Mouse (Mus musculus) kidney, embryonic 14.5 days (tissue): ENCODE measurements at regions not wholly inside any gene's neighbourhood (a gene's known extent, or its start where the extent isn't known, plus 50 kb on each side); places are given as distances from the start of the nearest gene placed in this dataset.

ENCODE experiments used
- ATAC-seq: fragments of 200-750 bp; cut with Nextera tagmentation; 2 replicates; pipeline ENCODE4 v1.8.0; 2017; ENCODE audit warnings: moderate number of reproducible peaks, mild to moderate bottlenecking, moderate TSS enrichment, moderate library complexity; ENCODE audit not compliant: low FRiP score, low TSS enrichment
- H3K27ac ChIP-seq: fragments of 300-500 bp; sonication (generic); 2 replicates; pipeline ENCODE4 v1.5.1; 2014; ENCODE audit warnings: low read depth, mild to moderate bottlenecking, low read length, moderate library complexity, mixed read lengths
- H3K27me3 ChIP-seq: fragments of 300-500 bp; sonication (generic); 2 replicates; pipeline ENCODE4 v1.6.1; 2014; ENCODE audit warnings: mild to moderate bottlenecking, low read length; ENCODE audit not compliant: control insufficient read depth, insufficient read depth
- H3K36me3 ChIP-seq: fragments of 300-500 bp; sonication (generic); 2 replicates; pipeline ENCODE4 v1.6.1; 2014; ENCODE audit warnings: low read length, mixed read lengths; ENCODE audit not compliant: control insufficient read depth, insufficient read depth
- H3K4me1 ChIP-seq: fragments of 300-500 bp; sonication (generic); 2 replicates; pipeline ENCODE4 v1.6.1; 2014; ENCODE audit warnings: low read length, mixed read lengths; ENCODE audit not compliant: control insufficient read depth, insufficient read depth
- H3K4me2 ChIP-seq: fragments of 300-500 bp; sonication (generic); replicated peaks from 2 replicates; pipeline ENCODE4 v1.6.1; 2014; ENCODE audit warnings: low read depth, mild to moderate bottlenecking, low read length
- H3K4me3 ChIP-seq: fragments of 300-500 bp; sonication (generic); 2 replicates; pipeline ENCODE4 v1.5.1; 2014; ENCODE audit warnings: mild to moderate bottlenecking, low read length
- H3K9ac ChIP-seq: fragments of 300-500 bp; sonication (generic); 2 replicates; pipeline ENCODE4 v1.6.1; 2014; ENCODE audit warnings: low read depth, mild to moderate bottlenecking, low read length, moderate library complexity
- H3K9me3 ChIP-seq: fragments of 300-500 bp; sonication (generic); 2 replicates; pipeline ENCODE4 v1.6.1; 2016; ENCODE audit warnings: low read length; ENCODE audit not compliant: control insufficient read depth
- WGBS: fragments of 180-500 bp; shearing (Covaris S2); extraction: QIAGEN DNeasy Blood & Tissue Kit; methylation state at CpG from one replicate; pipeline ENCODE4 v1.1.7; 2014; 5-methylcytosine and 5-hydroxymethylcytosine counted together

- no peak for ATAC-seq
- H3K9ac ChIP-seq = no peak overlapping the region
- no peak overlapping the region for H3K27ac ChIP-seq
- no peaks in the 10 kb centered on the region for H3K9me3 ChIP-seq
- 57% methylated on average over 5 of the region's 5 CpGs for WGBS
- H3K4me3 ChIP-seq = no peak overlapping the region
- H3K36me3 ChIP-seq = no peaks in the 10 kb centered on the region
- H3K4me2 ChIP-seq = no peak overlapping the region
- H3K4me1 ChIP-seq = 0 out of 2 replicates have a peak, but pooled peaks cover 6% of the 10 kb centered on the region
- no peaks in the 10 kb centered on the region for H3K27me3 ChIP-seq
These were observed 907.3 kb downstream of the Ets1 start for GRCm38 (mm10) chr9:33543301-33543700.

DNA sequence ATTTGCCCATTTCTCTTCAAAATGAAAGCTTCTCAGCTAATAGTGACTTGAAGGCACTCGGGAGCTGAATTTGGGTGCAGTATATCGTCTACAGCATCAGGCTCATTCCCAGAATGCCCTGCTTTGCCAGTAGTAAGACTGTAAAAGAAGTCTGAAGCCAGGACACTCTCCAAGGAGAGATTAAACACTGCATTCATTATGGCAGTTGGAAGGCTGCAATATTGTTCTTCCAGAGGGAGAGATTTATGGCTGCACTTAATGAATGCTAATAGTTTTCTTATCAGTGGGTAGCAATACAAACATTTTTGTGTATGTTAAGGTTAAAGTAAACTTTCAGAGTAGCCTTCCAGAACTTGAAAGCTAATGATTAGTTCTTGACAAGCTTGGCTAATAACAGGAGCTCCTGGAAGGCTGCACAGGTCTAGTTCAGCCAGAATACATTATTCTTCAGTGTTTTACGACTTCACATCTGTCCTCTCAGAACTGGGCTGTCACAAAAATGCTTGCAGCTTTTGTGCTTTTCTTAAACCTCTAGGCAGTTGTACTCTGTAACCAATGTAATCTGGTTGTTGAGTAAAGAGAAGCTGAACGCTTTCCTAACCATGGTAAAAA, 910.2 kb downstream of the Ets1 start:
- Histone ChIP-seq H3K4me2 (no peak overlapping the region), H3K9ac (no peak overlapping the region), H3K4me3 (no peak overlapping the region), H3K9me3 (no peaks in the 10 kb centered on the region), H3K27ac (no peak overlapping the region), H3K27me3 (no peaks in the 10 kb centered on the region), H3K4me1 (0 out of 2 replicates have a peak, but pooled peaks cover 6% of the 10 kb centered on the region), H3K36me3 (no peaks in the 10 kb centered on the region)
- ATAC-seq = peak; percentile 89
- WGBS = 43% methylated on average over 4 of the region's 4 CpGs

DNA sequence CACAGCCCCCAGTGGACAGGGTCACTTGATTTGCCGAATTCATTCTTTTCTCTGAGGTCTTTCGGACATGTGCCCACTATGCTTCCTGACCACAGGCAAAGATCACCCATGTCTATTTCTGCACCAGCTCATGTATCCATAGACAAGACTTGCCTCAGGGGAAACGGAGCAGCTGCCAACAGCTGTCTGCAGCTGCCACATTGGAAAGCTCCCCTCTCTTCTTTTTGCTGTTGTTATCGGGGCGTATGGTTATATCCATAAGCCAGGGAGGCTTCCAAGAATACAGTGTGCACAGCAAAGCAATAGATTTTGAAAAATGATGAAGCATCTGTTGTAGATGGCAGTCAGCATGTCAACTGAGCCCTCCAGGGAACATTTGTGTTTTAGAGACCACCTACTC, 913.4 kb downstream of the Ets1 start:
- Histone ChIP-seq H3K27me3 (no peaks in the 10 kb centered on the region), H3K4me1 (0 out of 2 replicates have a peak, but pooled peaks cover 6% of the 10 kb centered on the region), H3K36me3 (no peaks in the 10 kb centered on the region), H3K9ac (no peak overlapping the region), H3K27ac (no peak overlapping the region), H3K4me3 (no peak overlapping the region), H3K9me3 (no peaks in the 10 kb centered on the region), H3K4me2 (no peak overlapping the region)
- ATAC-seq = no peak
- WGBS = 87% methylated on average over 5 of the region's 5 CpGs

GRCm38 (mm10) chr9:33571990-33572389, 913.7 kb upstream of the Kirrel3 start:
- no peak overlapping the region for H3K9ac ChIP-seq
- H3K4me2 ChIP-seq = no peak overlapping the region
- ATAC-seq = no peak
- H3K4me3 ChIP-seq = no peak overlapping the region
- no peaks in the 10 kb centered on the region for H3K27me3 ChIP-seq
- H3K27ac ChIP-seq = no peak overlapping the region
- 91% methylated on average over 2 of the region's 2 CpGs for WGBS
- H3K36me3 ChIP-seq = no peaks in the 10 kb centered on the region
- no peaks in the 10 kb centered on the region for H3K9me3 ChIP-seq
- no peaks in the 10 kb centered on the region for H3K4me1 ChIP-seq

GRCm38 (mm10) chr9:33611511-33611910, 874.2 kb upstream of the Kirrel3 start:
- H3K4me3 ChIP-seq = no peak overlapping the region
- no peak for ATAC-seq
- no peaks in the 10 kb centered on the region for H3K36me3 ChIP-seq
- no peak overlapping the region for H3K4me2 ChIP-seq
- no peaks in the 10 kb centered on the region for H3K4me1 ChIP-seq
- H3K9me3 ChIP-seq = no peaks in the 10 kb centered on the region
- H3K27me3 ChIP-seq = no peaks in the 10 kb centered on the region
- H3K9ac ChIP-seq = no peak overlapping the region
- 90% methylated on average over 1 of the region's 1 CpGs for WGBS
- no peak overlapping the region for H3K27ac ChIP-seq

- no peaks in the 10 kb centered on the region for H3K9me3 ChIP-seq
- no peaks in the 10 kb centered on the region for H3K4me1 ChIP-seq
- ATAC-seq = no peak
- no peak overlapping the region for H3K9ac ChIP-seq
- 91% methylated on average over 1 of the region's 1 CpGs for WGBS
- H3K36me3 ChIP-seq = no peaks in the 10 kb centered on the region
- no peak overlapping the region for H3K4me2 ChIP-seq
- H3K4me3 ChIP-seq = no peak overlapping the region
- H3K27ac ChIP-seq = no peak overlapping the region
- no peaks in the 10 kb centered on the region for H3K27me3 ChIP-seq
These were observed 861.3 kb upstream of the Kirrel3 start for GRCm38 (mm10) chr9:33624378-33624777.

GRCm38 (mm10) chr9:33629731-33630473, 855.8 kb upstream of the Kirrel3 start:
- no peaks in the 10 kb centered on the region for H3K36me3 ChIP-seq
- no peak overlapping the region for H3K4me3 ChIP-seq
- 42% methylated on average over 6 of the region's 6 CpGs for WGBS
- ATAC-seq = no peak
- H3K9ac ChIP-seq = no peak overlapping the region
- H3K4me2 ChIP-seq = no peak overlapping the region
- no peak overlapping the region for H3K27ac ChIP-seq
- H3K9me3 ChIP-seq = no peaks in the 10 kb centered on the region
- H3K27me3 ChIP-seq = no peaks in the 10 kb centered on the region
- H3K4me1 ChIP-seq = no peaks in the 10 kb centered on the region

DNA sequence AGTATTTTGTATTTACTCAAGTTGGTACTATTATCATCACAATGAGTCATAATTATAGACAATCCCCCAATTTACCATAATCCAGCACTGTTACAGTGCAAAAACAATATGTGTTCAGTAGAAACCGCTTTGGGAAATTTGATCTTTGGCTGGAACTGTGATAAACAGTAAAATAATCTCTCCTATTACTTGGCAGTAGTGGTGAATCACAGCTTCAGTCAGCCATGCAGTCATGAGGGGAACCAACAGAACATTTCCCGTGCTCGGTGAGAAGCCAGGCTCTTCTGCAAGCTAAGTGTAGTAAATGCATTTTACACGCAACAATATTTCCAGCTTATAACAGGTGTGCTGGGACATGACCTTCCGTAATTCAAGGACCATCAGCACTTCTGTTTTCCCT, 822.7 kb upstream of the Kirrel3 start:
- H3K9me3 ChIP-seq = no peaks in the 10 kb centered on the region
- H3K4me1 ChIP-seq = no peaks in the 10 kb centered on the region
- WGBS = 64% methylated on average over 5 of the region's 5 CpGs
- no peaks in the 10 kb centered on the region for H3K36me3 ChIP-seq
- H3K9ac ChIP-seq = no peak overlapping the region
- no peak overlapping the region for H3K27ac ChIP-seq
- no peak for ATAC-seq
- no peak overlapping the region for H3K4me3 ChIP-seq
- no peak overlapping the region for H3K4me2 ChIP-seq
- H3K27me3 ChIP-seq = no peaks in the 10 kb centered on the region

- H3K27me3 ChIP-seq = no peaks in the 10 kb centered on the region
- no peak overlapping the region for H3K4me2 ChIP-seq
- no peak overlapping the region for H3K27ac ChIP-seq
- no peak overlapping the region for H3K9ac ChIP-seq
- ATAC-seq = no peak
- H3K4me3 ChIP-seq = no peak overlapping the region
- H3K4me1 ChIP-seq = no peaks in the 10 kb centered on the region
- H3K36me3 ChIP-seq = no peaks in the 10 kb centered on the region
- WGBS = 39% methylated on average over 1 of the region's 1 CpGs
- H3K9me3 ChIP-seq = no peaks in the 10 kb centered on the region
These were observed 804.6 kb upstream of the Kirrel3 start for GRCm38 (mm10) chr9:33681129-33681528.
